Mouse (Mus musculus): ENCODE data around the gene Ets1. TPM values are rescaled to one million over a fixed set of nuclear protein-coding genes. Genes with fewer than 3 reads are reported as not detected.

The Ets1 gene
- polyA plus RNA-seq, 1 experiment from 2014 or later, result 48.1 TPM

DNA sequence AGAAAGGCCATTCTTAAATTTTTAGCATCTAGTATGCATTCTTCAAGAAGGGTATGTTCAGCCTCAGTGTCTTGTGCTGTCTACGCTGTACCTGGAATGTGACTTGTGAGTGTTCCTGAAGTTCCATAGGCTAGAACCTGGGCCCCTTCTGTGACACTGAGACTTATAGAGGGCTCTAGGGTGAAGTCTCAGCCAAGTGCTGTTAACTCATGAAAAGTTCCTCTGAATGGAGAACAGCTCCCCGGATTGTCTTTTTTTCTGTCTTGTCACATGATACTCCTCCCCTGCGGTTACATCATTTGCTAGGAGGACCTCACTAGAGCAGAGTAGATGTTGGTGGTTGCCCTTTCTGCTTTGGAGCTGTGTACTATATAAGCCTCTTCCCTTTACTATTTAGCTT lies 40.5 kb downstream of the Ets1 start:
- WGBS, result 16% methylated on average over 3 of the region's 3 CpGs

DNA sequence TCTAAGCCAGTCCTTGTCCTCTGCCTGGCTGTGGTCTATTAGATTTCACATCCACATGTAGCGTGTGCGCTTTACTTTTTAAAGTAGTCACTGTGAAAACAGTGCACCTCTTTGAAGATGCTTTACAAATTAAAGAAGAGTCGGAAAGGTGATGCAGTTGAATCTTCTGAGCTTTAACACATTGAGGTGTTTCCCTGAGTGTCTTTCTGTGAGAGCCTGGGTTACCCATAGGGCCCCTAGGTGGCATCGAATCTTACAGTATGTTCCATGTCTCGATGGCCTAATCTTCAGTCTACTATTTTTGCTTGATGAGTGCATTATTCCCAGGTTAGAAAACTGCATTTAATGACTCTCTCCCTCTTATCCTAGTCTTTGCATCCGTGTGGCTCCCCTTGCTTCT lies 41.6 kb downstream of the Ets1 start:
- DNase-seq (ENCODE audit: low spot score), result no peak
- no peak for ATAC-seq (replicated peaks; ENCODE audit: low FRiP score, low read depth)
- no peaks in the 10 kb centered on the region for H3K27me3 ChIP-seq (ENCODE audit: insufficient read depth, low read length)
- WGBS, result 77% methylated on average over 6 of the region's 6 CpGs
- no peak overlapping the region for H3K9ac ChIP-seq (ENCODE audit: low read depth, low read length)
- no peak overlapping the region for H3K4me3 ChIP-seq (replicated peaks; ENCODE audit: low read depth, low read length)
- H3K9me3 ChIP-seq (replicated peaks; ENCODE audit: low read length), result no peaks in the 10 kb centered on the region
- H3K4me2 ChIP-seq (ENCODE audit: low read length), result no peak overlapping the region
- no peak overlapping the region for H3K27ac ChIP-seq
- TF ChIP-seq CTCF (IDR thresholded peaks at IDR 0.05; ENCODE audit: low read depth), result no peak
- H3K4me1 ChIP-seq (replicated peaks; ENCODE audit: insufficient read depth, low read length), result peaks cover 25% of the 10 kb centered on the region
- H3K36me3 ChIP-seq (ENCODE audit: insufficient read depth, low read length), result no peaks in the 10 kb centered on the region

More for the DNA sequence above, 40.5 kb downstream of the Ets1 start:
- Histone ChIP-seq H3K4me3 (replicated peaks; ENCODE audit: low read depth, low read length) (no peak overlapping the region), H3K9ac (ENCODE audit: low read depth, low read length) (no peak overlapping the region), H3K9me3 (replicated peaks; ENCODE audit: low read length) (no peaks in the 10 kb centered on the region), H3K27me3 (ENCODE audit: insufficient read depth, low read length) (no peaks in the 10 kb centered on the region), H3K4me2 (ENCODE audit: low read length) (0 out of 2 replicates have a peak overlapping the region, but pooled peaks have one; percentile 16), H3K27ac (0 out of 2 replicates have a peak overlapping the region, but pooled peaks have one; percentile 38), H3K4me1 (replicated peaks; ENCODE audit: insufficient read depth, low read length) (peaks cover 28% of the 10 kb centered on the region), H3K36me3 (ENCODE audit: insufficient read depth, low read length) (no peaks in the 10 kb centered on the region)
- peak; percentile 40 for DNase-seq (ENCODE audit: low spot score)
- ATAC-seq (replicated peaks; ENCODE audit: low FRiP score, low read depth), result no peak
- TF ChIP-seq CTCF (IDR thresholded peaks at IDR 0.05; ENCODE audit: low read depth), result no peak

DNA sequence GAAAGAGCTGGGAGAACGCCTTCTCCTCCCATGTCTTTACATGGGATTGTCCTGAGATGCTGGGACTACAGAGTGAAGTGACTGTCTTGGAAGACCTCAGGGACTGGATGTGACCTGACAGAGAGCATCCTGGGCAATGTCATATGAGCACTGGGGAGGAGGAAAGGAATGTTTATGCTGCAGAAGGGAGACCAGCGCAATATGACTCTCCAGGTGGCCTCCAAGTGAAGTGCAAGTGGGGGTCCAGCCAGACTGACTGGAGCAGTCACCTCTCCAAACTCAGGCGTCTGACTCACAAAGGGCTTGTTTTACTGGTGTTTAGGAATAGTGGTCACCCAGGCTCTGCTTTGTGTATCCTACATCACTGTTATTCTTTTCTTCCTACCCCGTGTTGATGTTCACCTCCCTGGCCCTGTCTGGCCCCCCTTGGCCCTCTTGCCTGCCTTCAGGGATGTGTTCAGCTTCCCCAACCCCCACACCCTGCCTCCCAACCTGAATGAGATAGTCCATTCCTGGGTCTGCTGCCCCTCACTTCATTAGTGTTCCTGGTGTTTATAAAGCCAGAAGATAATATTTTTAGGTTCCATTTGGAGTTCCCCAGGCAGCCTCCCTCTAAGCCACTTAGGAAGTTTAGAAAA lies 42.2 kb downstream of the Ets1 start:
- Histone ChIP-seq H3K36me3 (ENCODE audit: insufficient read depth, low read length) (no peaks in the 10 kb centered on the region), H3K9me3 (replicated peaks; ENCODE audit: low read length) (no peaks in the 10 kb centered on the region), H3K4me2 (ENCODE audit: low read length) (no peak overlapping the region), H3K4me1 (replicated peaks; ENCODE audit: insufficient read depth, low read length) (peaks cover 20% of the 10 kb centered on the region), H3K27ac (no peak overlapping the region), H3K9ac (ENCODE audit: low read depth, low read length) (no peak overlapping the region), H3K27me3 (ENCODE audit: insufficient read depth, low read length) (no peaks in the 10 kb centered on the region), H3K4me3 (replicated peaks; ENCODE audit: low read depth, low read length) (no peak overlapping the region)
- DNase-seq (ENCODE audit: low spot score) (no peak), ATAC-seq (replicated peaks; ENCODE audit: low FRiP score, low read depth) (no peak)
- WGBS, result 51% methylated on average over 4 of the region's 4 CpGs
- no peak for TF ChIP-seq CTCF (IDR thresholded peaks at IDR 0.05; ENCODE audit: low read depth)

DNA sequence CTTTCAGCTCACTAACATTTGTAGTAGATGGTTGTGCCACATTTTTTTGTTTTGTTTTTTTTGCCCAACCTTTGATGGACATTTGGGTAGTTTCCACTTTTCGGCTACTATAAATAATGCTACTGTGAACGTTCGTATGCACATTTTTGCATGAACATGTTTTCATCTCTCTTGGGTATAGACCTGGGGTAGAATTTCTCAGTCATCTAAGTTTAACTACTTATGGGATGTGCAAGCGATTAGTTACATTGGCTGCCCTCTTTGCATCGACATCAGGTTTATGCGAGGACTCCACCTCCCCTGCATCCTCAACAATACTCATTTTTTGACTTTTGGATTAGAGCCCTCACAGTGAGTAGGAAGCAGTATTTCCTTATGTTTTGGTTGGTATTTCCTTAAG lies 43.5 kb downstream of the Ets1 start:
- 76% methylated on average over 6 of the region's 6 CpGs for WGBS
- Histone ChIP-seq H3K4me3 (replicated peaks; ENCODE audit: low read depth, low read length) (no peak overlapping the region), H3K36me3 (ENCODE audit: insufficient read depth, low read length) (no peaks in the 10 kb centered on the region), H3K27me3 (ENCODE audit: insufficient read depth, low read length) (no peaks in the 10 kb centered on the region), H3K9ac (ENCODE audit: low read depth, low read length) (no peak overlapping the region), H3K4me2 (ENCODE audit: low read length) (no peak overlapping the region), H3K9me3 (replicated peaks; ENCODE audit: low read length) (no peaks in the 10 kb centered on the region), H3K27ac (no peak overlapping the region), H3K4me1 (replicated peaks; ENCODE audit: insufficient read depth, low read length) (peaks cover 12% of the 10 kb centered on the region; the same call in 1 of the 2 replicates)
- DNase-seq (ENCODE audit: low spot score) (no peak), ATAC-seq (replicated peaks; ENCODE audit: low FRiP score, low read depth) (no peak)
- no peak for TF ChIP-seq CTCF (IDR thresholded peaks at IDR 0.05; ENCODE audit: low read depth)

DNA sequence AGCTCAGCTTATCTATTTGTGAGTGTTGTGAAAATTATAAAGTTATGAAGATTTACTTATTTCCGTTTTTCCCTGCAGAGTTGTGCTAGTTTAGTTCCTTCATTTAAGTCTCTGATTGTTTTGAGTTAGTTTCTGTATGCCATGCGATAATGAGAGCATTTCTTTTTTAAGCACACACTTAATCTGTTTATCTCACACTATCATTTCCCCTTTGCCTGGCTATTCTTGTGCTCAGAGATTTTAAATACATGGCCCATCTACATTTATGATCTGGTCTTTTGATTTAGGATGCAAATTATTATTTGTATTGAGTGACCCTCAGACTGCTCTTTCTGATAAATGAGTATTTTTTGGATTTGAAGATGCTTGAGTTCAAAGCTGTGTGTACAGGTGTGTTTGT lies 44.2 kb downstream of the Ets1 start:
- Histone ChIP-seq H3K27ac (no peak overlapping the region), H3K9me3 (replicated peaks; ENCODE audit: low read length) (no peaks in the 10 kb centered on the region), H3K4me3 (replicated peaks; ENCODE audit: low read depth, low read length) (no peak overlapping the region), H3K9ac (ENCODE audit: low read depth, low read length) (no peak overlapping the region), H3K27me3 (ENCODE audit: insufficient read depth, low read length) (no peaks in the 10 kb centered on the region), H3K4me1 (replicated peaks; ENCODE audit: insufficient read depth, low read length) (peaks cover 12% of the 10 kb centered on the region; the same call in 1 of the 2 replicates), H3K4me2 (ENCODE audit: low read length) (no peak overlapping the region), H3K36me3 (ENCODE audit: insufficient read depth, low read length) (no peaks in the 10 kb centered on the region)
- TF ChIP-seq CTCF (IDR thresholded peaks at IDR 0.05; ENCODE audit: low read depth), result no peak
- no peak for ATAC-seq (replicated peaks; ENCODE audit: low FRiP score, low read depth)
- DNase-seq (ENCODE audit: low spot score), result no peak
- 84% methylated on average over 2 of the region's 2 CpGs for WGBS

DNA sequence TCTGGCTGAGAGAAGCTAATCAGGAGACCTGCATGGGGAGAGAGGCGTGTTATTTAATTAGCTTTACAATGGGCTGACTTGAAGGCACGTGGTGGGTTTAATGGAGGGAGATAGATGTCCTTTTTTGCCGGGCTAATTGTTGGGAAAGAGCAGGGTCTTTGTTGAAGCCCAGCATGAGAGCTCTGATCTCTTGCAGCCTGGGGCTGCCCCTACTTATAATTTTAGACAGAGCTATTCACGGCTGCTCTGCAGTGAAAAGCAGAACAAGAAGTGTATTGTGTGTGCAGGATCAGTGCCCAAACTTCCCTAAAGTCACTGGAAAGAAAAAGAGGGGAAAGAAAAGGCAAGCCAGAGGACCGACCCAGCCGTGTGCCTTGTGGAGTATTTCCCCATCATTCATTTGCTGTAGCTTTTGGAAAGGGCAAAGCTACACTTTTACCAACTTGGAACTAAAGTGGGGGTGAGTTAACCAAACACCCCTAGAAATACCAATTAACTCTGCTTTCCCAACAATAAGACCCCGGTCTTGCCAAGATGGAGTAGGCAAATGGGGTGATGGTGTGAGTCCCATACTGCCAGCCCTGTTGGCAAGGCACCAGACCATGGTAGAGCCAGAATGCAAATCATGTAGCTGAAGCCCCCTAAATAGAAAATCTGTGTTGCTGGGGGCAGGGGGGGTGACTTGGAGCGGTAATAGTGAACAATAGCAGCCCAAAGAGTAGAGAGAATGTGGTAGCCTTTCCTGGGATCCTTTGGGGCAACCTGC lies 50.0 kb downstream of the Ets1 start:
- Histone ChIP-seq H3K9ac (ENCODE audit: low read depth, low read length) (no peak overlapping the region), H3K36me3 (ENCODE audit: insufficient read depth, low read length) (no peaks in the 10 kb centered on the region), H3K9me3 (replicated peaks; ENCODE audit: low read length) (no peaks in the 10 kb centered on the region), H3K27ac (no peak overlapping the region), H3K4me1 (replicated peaks; ENCODE audit: insufficient read depth, low read length) (no peaks in the 10 kb centered on the region), H3K27me3 (ENCODE audit: insufficient read depth, low read length) (no peaks in the 10 kb centered on the region), H3K4me3 (replicated peaks; ENCODE audit: low read depth, low read length) (no peak overlapping the region), H3K4me2 (ENCODE audit: low read length) (no peak overlapping the region)
- 58% methylated on average over 8 of the region's 8 CpGs for WGBS
- DNase-seq (ENCODE audit: low spot score) (no peak), ATAC-seq (replicated peaks; ENCODE audit: low FRiP score, low read depth) (no peak)
- TF ChIP-seq CTCF (IDR thresholded peaks at IDR 0.05; ENCODE audit: low read depth), result no peak
